Mouse (Mus musculus): Measurements from ENCODE around the gene 2210016L21Rik.

2210016L21Rik gene

GRCm38 (mm10) chr5:114942766-114943130, 790 bp downstream of the 2210016L21Rik start:
- DNase-seq (ENCODE audit: low spot score), result no peak

DNA sequence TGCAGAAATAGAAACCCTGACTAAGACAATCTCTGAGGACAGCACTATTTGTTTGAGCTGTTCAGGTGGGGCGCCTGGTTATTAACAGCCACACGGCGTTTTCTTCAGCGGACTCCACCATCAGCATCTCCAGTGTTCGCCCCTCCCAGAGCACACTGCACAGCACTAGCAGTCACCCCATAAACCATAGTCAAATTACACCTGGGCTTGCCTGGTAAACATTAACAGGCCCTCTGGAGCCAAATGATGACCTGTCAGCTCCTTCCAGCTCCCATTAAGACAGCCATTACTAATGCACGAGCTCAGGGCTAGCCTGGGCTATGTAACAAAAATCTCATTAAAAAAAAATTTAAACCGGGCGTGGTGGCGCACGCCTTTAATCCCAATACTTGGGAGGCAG, 3.1 kb downstream of the 2210016L21Rik start:
- DNase-seq (ENCODE audit: low spot score), result no peak

DNA sequence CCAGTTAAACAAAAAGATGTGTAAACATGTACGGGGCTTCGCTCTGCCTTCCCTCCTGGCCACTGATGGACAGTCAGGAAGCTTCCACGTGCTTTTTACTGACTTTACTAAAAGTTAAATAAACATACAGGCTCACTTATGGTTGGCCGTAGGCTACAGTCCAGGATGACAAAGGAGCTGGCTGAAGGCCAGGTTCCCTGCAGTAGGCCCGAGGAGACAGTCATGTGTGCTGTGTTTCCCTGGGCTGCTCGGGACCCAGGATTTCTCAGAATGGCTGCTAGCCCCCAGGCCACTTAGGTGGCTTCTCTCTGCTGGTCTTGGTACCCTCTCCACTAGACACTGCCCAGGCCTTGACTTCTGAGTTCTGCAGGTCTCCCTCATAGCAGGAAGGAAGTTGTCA, 6.9 kb downstream of the 2210016L21Rik start:
- no peak for DNase-seq (ENCODE audit: low spot score)

DNA sequence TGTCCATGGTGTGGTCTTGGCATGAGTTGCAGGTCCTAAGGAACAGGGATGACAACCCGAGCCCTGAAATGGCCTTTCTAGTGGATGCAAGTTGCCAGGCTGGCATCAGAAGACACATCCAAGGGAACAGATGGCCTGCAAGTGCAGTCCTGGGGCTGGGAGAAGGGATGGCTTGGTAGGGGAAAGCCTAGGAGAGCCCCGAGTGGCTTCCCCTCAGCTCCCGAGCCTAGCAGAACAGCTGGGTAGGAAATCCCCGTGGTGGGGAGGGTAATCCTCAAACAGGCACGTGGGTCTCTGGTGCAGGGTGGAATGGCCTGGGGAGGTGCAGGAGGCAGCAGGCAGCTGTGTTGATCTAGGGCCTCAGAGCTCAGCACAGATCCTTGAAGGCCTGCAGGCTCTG, 7.4 kb downstream of the 2210016L21Rik start:
- DNase-seq (ENCODE audit: low spot score), result no peak

GRCm38 (mm10) chr5:114949812-114950211, 7.9 kb downstream of the 2210016L21Rik start:
- DNase-seq (ENCODE audit: low spot score), result no peak

DNA sequence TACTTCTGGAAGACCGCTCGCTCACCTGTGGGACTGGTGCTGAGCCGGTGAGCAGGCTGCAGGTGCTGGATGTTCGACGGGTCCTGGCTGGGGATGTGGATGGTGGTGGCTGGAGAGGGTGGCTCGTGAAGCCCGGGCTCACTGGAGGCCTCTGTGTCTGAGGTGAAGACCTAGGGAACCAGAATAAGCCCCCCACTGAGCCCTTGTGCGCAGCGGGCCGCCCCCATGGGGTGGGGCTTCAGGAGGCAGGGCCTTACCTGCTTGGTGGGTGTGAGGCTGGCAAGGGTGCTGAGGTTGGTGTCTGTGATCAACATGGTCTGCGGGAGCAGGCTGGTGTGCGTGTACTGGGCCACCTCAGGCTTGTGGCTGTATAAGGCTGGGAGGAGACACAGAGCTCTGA, 8.7 kb downstream of the 2210016L21Rik start:
- no peak for DNase-seq (ENCODE audit: low spot score)

DNA sequence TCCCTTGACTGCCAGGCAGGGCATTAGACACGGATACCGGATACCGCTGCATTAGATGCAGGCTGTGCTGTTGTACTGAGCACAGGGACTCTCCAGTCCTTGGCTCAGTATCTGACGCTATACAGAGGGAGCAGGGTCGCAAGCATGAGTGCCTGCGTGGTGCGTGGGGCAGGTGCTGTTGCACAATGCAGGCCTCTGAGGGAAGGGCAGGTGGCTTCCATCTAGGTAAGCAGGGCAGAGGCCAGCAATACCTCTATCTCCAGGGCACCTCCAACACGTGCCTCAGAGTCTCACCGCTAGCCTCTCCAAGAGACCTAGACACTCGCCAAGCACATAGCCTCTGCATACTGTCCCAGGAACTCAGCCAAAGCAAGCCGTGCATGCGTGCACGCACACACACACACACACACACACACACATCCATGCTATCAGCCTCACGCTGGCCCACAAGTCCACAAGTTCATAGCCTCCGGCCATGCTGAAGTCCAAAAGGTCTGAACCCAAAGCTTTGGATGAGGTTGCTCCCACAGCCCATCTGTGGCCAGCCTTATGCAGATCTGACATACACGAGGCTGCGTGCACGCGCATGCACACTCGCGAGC, 9.4 kb downstream of the 2210016L21Rik start:
- DNase-seq (ENCODE audit: low spot score), result no peak

DNA sequence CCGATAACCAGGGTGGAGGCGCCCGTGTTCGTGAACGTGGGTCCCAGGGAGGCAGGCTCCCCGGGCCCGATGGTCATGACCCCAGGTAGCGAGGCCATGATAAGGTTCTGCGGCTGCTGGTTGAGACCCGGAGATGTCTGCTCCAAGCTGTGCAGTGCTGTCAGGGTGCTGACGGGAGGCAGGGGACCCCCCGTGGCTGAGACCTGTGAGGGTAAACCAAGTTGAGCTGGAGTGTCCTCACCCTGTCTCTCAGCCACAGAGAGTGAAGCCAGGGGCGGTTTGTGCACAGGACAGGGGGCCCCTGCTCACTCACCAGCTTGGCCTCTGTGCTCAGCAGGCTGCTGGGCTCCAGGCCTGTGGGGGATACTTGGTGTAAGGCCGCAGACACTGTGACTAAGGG, 11.4 kb downstream of the 2210016L21Rik start:
- DNase-seq (ENCODE audit: low spot score), result no peak

GRCm38 (mm10) chr5:114958069-114958468, 16.1 kb downstream of the 2210016L21Rik start:
- no peak for DNase-seq (ENCODE audit: low spot score)

DNA sequence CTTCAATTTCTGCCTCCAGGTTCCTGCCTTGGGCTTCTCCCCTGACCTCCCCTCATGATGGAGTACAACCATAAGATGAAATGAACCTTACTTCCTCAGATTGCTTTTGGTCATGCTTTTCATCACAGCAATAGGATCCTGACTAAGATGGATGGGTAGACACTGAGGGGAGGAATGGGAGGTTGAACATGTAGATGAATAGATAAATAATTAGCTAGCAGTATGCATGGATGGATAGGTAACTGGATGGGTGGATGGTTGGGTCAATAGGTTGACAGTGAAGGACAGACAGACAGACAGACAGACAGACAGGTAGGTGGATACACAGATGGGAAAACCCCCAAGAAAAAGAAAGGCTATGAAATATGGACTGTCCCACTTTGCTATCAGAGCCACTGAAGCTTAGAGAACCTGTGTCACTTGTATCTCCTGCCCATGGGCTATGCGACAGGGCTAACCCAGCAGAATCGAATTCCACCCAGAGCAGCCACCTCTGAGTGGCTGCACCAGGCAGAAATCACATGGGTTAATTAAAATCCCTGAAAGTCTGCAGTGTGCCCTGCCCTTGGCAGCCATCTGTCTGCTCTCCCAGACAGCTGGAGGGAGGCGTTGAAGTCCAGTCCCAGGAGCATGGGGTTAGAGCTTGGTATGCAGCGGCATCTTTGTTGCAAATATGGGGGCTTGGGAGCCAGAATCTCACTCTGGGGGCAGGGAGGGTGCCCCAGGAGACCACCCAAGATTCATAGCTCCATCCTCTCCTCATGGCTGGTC, 19.8 kb downstream of the 2210016L21Rik start:
- DNase-seq (ENCODE audit: low spot score), result no peak

DNA sequence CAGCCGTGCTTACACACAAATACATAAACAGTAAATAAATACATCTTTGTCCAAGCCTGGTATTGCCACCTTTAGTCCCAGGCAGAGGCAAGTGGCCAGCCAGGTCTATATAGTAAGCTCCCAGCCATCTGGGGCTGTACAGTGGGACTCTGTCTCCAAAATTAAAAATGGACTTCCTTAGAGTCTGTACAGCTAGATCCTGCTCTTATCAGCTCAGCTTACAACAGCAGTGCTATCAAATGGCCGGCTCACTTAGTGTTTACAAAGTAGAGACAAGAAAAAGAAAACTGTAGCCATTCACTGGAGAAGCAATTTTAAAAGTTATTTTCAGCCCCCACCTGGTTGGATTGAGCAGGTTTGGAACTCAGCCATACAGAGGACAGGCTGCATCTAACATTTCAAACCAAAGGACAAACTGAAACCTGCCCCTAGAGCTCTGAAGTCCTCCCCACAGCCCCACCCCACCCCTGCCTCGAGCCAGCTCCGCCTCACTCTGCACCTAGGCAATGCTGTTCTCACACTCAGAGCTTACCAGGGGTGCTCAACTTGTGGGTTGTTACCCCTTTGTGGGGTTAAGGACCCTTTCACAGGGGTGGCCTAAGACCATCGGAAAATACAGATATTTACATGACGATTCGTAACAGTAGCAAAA, 22.5 kb downstream of the 2210016L21Rik start:
- DNase-seq (ENCODE audit: low spot score), result no peak

DNA sequence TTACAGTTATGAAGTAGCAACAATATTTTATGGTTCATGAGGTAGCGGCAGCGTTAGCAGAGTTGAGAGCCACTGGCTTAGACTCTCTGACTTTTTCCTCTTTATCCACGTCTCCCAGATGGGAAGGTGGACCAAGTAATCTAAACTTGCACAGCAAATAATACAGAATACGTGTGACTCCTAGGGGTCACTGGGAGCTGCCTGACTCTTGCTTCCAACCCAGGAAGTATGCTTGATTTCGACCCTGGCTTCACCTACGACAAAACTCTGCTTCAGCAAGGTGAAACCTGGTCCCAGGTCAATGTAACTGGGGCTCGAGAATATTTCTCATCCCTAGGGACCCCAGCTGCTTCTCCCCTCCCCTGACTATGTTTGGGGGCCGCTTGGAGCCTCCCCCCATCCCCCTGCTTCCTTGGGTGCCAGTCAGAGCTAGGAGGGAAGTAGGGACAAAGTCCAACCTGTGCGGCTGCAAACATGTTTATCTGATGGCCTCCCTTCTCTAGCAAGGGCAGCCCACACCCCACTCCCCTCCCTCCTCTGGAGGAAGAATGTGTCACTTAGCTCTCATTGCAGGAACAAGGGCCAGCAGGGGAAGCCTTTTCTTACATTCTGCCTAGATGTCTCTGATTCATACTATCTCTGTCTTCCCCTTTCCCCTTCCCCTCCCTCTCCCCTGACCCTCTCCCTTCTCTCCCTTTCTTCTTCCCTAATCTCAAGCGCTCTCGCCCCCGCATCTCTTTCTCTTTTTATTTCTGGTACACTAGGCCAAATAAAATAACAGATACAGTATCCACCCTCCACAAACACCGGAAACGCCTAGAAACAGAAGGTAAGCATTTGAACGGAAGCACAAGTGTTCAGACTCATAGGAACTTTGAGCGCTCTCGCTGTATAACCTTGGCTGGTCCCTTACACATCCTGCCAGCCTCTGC, 23.3 kb downstream of the 2210016L21Rik start:
- no peak for DNase-seq (ENCODE audit: low spot score)

DNA sequence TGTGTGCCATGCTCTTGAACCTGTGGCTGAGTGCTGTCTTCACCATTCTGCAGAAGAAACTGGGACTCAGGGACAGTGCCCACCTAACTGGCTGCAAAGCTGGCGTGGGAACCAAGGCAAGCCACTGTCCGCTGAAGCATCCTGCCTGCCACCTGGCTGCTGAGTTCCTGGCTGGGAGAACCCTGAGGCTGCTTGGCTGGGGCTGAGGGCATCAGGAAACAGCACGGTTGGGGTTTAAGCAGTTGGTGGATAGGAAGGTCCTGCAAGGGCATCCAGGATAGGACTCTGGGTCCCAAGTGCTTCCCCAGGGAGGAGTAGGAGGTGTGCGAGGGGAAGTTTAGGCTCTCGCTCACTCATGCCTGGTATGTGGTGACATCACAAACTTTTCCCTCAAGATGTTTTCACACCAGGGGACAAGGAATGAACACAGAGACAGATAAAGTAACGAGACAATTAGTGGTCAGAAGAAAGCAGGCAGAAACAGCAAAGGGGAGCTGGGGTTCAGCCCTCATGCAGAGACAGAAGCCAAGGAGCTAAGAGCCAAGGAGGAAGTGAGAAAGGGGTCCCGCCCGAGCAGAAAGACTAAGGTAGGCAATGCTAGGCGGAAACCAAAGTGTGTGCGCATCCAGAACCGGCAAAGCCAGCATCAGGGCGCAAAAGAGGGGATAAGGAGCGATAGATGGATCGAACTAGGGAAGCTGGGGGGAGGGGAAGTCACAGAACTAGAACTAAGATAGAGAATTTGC, 25.7 kb downstream of the 2210016L21Rik start:
- DNase-seq (ENCODE audit: low spot score), result no peak

GRCm38 (mm10) chr5:114968651-114969050, 26.7 kb downstream of the 2210016L21Rik start:
- no peak for DNase-seq (ENCODE audit: low spot score)

DNA sequence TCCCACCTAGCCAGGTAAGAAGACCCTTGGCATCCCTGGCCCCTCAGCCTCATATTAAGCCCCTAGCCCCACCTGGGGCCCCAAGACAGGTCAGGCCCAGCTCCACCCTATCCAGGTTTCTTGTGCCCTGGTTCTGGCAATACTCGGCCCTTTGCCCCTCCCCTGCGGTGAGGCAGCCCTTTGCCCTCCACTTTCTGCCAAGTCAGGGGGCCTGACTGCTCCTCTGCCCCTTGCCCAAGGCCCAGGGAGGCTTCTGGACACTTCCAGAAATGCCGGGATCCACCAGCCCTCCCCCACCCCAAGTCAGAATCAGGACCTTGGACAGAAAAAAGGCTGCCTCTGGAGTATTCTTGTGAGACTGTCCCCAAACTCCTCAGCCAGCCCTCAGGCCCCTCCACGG, 27.1 kb downstream of the 2210016L21Rik start:
- DNase-seq (ENCODE audit: low spot score), result no peak

DNA sequence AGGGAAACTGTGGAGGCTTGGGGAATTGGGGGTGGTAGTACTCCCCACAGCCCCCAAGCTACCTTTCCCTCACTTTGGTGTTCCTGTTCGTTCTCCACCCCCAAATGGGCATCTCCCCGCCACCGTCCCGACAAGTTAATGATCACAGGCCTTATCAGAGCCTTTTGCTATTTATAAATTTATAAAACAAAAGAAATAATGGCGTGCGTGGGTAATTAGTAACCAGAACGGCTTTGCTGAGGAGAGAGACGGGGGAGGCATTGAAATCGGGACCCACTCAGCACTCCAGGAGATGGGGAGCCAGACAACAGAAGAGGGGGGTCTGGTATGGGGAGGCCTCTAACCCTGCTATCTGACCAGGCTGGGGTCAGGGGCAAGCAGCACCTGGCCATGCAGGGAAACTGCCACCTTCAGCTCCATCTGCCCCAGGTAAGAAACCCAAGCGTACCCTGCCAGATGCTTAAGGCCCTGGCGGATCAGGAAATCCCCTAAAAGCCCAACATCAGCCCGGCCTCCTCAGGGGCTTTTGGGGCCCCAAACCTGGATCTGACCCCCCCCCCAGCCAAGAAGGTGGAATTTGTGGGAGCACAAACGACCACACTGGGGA, 27.8 kb downstream of the 2210016L21Rik start:
- DNase-seq (ENCODE audit: low spot score), result no peak

GRCm38 (mm10) chr5:114970824-114971227, 28.9 kb downstream of the 2210016L21Rik start, which contains the start of gene Hnf1a:
TSS of gene Hnf1a (minus strand) at chr5:114971094.
- DNase-seq (ENCODE audit: low spot score), result no peak

- no peak for DNase-seq (ENCODE audit: low spot score)
These were observed 30.2 kb downstream of the 2210016L21Rik start for GRCm38 (mm10) chr5:114972201-114972600.

DNA sequence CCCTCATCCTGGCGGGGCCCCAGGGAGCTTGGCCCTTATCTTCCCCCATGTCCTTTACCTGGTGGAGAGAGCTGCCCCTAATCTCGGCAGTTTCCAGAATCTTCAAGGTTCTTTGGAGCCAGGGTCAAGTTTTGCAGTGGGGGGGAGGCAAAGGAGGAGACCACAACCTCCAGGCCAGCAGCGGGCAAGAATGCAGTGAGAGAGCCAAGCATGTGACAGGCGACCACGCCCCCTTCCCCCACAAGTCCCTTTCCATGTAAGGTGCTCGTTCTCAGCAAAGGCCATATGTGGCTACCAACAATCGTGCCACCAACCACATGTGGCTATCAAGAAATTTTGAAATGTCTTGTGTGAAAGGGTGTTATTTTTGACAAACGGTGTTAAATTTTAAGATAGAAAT, 31.2 kb downstream of the 2210016L21Rik start:
- DNase-seq (ENCODE audit: low spot score), result no peak

GRCm38 (mm10) chr5:114976935-114977334, 35.0 kb downstream of the 2210016L21Rik start:
- no peak for DNase-seq (ENCODE audit: low spot score)

DNA sequence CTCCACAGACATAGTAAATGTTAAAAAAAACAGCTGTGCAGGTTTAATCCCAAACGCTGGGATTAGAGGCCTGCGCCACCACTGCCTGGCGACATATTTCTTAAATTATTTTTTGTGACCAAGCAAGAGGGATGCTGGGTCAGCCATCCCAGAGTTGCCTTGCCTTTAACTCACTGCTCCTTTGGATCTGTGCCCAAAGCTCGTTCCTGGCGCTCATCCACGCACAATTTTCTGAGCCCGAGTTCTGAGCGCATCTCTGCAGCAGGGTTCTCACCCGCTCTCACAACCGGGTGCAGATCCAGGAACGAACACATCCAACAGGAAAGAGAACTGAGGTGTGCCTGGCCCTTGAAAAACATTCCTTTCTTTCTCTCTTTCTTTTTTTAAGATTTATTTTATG, 36.5 kb downstream of the 2210016L21Rik start:
- DNase-seq (ENCODE audit: low spot score), result no peak
